Mouse (Mus musculus): ENCODE data around the gene Pm20d1.

Pm20d1 gene

DNA sequence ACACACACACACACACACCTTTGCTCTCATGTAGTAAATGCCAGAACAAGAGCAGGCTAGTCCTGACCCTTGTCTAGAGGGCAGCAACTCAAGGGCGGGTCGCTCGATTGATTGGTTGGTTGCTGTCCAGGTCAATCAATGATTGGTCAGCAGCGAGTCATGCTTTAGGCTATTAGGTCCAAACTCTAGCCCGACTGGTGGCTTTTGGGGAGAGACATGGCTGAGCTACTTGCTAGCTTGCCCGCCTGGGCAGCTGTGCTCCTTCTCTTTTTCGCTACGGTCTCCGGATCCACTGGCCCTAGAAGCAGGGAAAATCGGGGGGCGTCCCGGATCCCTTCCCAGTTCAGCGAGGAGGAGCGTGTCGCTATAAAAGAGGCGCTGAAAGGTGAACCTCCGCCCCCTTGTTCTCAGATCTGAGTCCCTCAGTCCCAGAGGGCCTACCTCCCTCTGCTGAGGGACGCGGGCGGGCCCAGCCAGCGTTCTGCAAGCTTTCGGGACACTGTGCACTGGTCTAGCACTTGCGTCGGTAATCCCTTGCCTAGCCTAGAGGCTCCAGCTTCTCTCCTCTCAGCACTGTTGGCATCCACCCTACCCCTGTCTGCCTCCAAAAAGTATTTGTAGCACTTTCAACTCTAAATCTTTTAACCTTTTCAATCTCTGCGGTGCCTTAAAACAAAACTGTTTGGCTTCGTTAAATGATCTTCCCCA is at the start of gene Pm20d1:
Pm20d1 (plus strand) TSS at position 180 of the 708 bp plus-strand sequence.
- peak; percentile 72 for DNase-seq (ENCODE audit: low read depth, low spot score)

GRCm38 (mm10) chr1:131747761-131748160 is 49.4 kb upstream of the Pm20d1 start:
- DNase-seq (ENCODE audit: low read depth, low spot score) = no peak

DNA sequence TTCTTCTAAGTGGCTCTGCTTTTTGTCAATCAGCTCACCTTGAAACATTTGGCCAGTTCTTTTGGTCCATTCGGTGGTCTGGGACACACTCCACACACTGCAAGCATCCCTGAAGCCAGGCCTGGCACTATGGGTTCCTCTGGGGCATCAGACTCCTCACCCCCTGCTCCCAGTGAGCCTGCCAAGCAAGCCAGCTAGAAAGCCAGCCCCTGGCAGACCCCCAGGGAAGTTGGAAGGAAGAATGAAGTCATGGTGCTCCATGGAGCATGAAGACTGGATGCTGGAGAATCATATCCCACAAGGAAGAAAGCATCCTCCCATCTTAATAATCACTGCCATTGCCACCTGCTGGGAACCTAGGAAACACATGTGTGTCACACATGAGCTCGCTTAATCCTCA is 48.5 kb upstream of the Pm20d1 start:
- DNase-seq (ENCODE audit: low read depth, low spot score) = no peak

DNA sequence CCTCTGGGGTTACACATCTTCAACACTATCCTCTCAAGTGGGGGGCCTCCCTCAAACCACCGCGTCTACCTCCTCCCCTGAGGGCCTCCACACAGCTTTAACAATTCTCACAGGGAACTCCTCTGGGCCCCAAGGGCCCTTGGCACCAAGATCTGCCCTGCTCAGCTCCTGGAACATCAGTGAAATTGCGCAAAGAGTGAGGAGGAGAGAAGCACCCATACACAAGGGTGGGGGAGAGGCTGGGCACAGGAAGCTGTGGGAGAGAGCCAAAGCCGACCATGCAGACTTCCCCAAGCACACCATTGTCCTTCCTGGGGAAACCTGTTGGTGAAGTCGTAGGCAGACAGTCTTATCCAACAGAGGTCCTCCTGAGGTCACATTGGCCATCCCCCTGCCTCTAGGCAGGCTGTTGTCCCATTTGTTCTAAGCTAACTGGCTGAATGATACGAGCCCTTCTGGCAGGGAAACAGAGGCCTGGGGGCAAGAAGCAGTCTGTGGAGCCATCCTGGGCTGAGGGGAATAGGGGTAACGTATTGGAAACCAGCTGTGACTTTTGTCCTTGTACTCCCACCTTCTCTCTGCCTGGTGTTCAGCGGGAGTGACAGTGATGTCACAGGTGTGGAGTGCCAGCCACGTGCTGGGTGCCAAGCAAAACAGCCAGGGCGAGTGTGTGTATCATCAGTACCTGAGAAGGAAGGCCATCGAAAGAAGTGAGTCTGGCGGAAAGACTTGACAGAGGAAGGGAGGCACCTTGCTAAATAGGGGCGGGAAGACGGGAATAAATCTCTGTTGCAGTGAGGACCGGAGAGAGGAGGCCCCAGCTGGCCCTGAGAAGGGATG is 47.3 kb upstream of the Pm20d1 start:
- DNase-seq (ENCODE audit: low read depth, low spot score) = no peak

GRCm38 (mm10) chr1:131751181-131751890 is 45.8 kb upstream of the Pm20d1 start:
- DNase-seq (ENCODE audit: low read depth, low spot score) = peak; percentile 7

DNA sequence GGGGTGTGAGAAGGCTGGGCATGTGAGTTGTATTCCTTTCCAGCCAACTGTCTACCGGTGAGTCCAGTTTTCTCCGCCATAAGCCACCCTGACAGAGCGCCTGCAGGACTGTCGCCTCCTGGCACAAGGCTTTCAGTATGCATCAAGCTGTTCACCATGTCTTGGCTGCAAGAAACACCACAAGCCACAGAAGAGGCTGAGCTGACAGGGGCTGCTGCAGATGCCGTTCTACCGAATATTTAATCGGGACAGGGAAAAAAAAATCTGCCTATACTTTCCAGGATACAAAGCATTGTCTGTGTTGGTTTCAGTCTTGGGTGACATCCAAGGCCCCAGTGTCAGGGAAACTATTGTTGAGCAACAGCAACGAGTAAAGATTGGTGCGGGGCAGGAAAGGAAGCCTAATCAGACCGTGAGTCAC is 45.3 kb upstream of the Pm20d1 start:
- DNase-seq (ENCODE audit: low read depth, low spot score) = no peak

DNA sequence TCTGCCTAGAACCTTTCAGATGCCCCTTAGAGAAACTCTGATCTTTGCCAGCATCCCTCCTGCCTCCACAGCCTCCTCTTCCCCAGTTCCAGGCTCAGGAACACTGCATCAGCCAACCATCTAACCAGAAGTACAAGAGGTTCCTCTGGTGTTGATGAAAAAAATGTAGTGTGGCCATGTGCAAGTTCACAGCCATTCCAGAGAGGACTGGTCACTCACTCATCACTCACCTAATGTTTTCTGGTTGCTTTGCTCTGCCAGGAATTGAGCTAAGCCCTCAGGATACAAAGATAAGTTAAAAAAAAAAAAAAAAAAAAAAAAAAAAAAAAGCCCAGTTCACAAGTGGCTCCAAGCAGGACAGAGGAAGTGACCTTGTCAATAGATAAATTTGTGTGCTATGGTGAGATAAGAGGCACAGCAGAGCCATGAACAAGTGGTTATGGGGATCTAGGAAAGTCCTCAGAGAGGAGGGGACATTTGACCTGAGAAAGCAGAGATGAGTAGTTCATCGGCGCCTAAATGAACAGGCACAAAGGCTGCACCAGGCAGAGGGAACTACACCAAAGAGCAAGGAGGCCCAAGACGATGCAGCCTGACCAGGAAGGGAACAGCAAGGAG is 42.9 kb upstream of the Pm20d1 start:
- no peak for DNase-seq (ENCODE audit: low read depth, low spot score)

DNA sequence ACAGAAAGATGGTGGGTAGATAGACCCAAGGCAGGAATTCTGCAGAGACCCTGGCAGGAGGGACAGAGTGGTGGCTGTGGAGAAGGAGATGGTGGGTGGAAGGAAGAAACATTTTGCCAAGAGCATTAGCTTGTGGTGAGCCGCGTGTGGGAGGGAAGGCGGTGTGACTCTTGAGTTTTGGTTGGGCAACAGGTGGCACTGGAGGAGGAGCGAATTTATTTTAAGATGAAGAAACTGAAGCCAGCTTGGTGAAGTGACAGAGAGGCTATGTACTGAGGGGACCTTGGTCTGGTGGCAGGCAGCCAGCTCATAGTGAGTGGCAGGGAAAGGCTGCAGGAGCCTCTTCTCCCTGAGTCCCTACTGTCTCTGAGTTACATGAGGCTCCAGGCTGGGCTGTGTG is 42.3 kb upstream of the Pm20d1 start:
- DNase-seq (ENCODE audit: low read depth, low spot score) = no peak

DNA sequence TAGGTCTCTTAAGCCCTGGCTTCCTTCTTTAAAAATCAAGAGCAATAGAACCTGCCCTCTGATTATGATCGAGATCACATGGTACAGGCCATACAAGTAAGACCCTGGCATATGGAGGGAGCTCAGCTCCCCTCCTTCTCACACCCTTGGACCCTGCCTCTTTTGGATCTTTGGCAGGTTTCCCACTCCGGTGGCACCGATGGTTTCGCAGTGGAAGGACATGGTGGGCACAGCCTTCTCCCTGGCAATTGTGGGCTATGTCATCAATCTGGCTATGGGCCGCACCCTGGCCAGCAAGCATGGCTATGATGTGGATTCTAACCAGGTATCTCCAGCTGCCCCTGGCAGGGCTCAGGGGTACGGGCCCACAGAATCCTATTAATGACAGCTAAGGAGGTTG is 40.0 kb upstream of the Pm20d1 start:
- DNase-seq (ENCODE audit: low read depth, low spot score) = no peak

DNA sequence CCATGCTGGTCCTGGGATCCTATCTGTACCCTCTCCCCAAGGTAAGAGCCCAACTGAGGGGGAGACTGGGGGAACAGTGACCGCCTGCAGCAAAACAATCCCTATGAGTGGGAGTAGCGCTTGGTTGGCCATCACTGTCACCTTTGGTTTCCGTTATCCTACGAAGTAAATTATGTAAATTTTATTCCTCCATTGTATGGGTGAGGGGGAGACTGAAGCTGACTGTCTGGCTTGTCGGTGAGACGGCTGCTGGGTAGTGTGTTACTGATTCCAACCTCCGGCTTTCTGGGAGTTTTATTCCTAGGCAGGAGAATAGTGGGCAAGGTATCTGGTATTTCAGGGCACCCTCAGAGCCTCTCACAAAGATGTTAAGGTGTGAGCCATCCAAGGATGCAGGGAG is 38.4 kb upstream of the Pm20d1 start:
- no peak for DNase-seq (ENCODE audit: low read depth, low spot score)

- no peak for DNase-seq (ENCODE audit: low read depth, low spot score)
Observed at GRCm38 (mm10) chr1:131759667-131760427, 37.3 kb upstream of the Pm20d1 start.

- no peak for DNase-seq (ENCODE audit: low read depth, low spot score)
Observed at GRCm38 (mm10) chr1:131760428-131760820, 36.8 kb upstream of the Pm20d1 start.

- DNase-seq (ENCODE audit: low read depth, low spot score) = no peak
Observed at GRCm38 (mm10) chr1:131761079-131761831, 35.9 kb upstream of the Pm20d1 start.

DNA sequence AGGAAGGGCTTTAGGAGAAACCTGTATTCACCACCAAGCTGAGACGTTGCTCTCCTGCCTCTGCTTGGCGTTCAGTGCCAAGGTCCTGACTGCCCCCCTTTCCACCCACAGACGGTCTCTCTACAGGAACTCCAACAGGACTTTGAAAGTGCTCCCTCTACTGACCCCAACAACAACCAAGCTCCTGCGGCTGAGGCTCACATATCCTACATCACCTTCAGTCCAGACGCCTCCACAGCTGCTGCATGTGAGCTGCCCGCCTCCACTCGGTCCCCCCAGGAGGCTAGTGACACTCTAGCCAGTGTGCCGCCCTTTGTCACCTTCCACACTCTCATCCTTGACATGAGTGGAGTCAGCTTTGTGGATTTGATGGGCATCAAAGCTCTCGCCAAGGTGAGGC is 33.5 kb upstream of the Pm20d1 start:
- DNase-seq (ENCODE audit: low read depth, low spot score) = no peak

DNA sequence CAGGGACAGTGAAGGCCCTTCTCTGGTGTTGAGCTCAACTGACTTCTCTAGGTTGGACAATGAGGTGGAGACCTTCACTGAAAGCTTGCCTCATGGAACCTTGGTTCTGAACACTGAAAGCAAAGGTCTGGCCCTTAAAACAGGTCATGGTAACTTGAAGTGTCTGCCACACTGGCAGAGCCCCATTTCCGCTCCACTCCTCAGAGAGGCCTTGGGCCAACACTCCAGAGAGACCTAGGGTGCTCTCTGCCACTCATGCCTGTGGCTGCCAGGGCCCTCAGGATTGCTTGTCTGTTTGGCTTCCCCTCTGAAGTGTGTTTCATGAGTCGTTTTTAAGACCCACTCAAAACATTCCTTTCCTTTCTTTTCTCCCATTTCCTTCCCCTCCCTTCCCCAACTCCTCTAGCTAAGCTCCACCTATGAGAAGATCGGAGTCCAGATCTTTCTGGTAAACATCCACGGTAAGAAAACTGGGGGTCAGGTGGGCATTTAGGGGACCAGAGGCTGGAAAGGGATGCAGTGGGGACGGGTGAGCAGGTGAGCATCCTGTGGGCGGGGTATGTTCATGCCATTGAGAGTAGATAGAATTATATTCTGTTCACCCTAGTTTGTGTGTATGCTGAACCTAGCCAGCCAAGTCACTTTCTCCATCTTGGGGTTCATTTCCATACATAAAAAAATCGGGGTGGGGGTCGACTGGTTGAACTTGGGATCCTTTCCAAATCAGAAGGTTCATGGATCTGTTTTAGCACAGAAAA is 32.4 kb upstream of the Pm20d1 start:
- no peak for DNase-seq (ENCODE audit: low read depth, low spot score)

DNA sequence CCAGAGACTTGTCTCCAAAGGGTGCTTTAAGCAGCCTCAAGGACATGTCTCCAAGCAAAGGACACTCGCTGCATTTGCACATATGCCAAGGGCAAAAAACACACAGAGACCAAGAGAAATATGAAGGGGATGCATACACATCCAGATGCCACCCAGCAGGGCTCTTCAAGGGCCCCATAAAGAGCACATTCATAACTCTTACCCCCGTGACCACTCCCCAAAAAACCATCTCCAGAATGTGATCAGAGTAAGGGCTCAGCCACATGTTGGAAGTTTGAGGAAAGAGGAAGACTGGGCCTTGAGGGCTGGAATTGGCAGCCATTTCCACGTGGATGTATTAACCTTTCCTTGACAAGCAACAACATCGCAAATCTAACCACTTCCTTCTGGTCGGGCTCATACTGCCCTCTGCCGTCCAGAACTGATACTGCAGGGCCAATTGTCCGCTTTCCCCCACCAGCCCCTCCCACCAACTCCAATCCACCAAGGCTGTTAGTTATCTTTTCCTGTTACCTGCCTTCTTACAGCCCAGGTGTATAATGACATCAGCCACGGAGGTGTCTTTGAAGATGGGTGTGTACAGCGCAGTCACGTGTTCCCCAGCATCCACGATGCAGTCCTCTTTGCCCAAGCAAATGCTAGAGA is 31.7 kb upstream of the Pm20d1 start:
- DNase-seq (ENCODE audit: low read depth, low spot score) = peak; percentile 83

DNA sequence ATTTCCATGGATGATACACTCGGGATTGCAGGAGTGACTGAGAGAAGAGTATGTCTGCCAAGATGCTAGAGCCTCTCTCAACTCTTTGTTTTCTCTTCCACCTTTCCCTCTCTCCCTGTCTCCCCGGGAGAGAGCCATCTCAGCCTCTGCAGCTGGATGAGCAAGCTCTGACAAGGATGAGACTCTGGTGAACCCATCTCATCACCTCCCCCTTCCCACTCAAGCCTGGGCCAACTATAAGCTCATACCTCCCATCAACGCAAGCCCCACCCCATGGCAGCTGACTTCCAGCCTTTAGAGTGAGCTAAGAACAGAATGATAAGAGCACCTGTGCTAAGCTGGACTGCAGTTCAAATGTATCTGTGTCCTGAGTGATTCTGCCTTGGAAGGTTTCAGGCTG is 27.9 kb upstream of the Pm20d1 start:
- DNase-seq (ENCODE audit: low read depth, low spot score) = no peak

- no peak for DNase-seq (ENCODE audit: low read depth, low spot score)
Observed at GRCm38 (mm10) chr1:131770656-131771055, 26.5 kb upstream of the Pm20d1 start.

DNA sequence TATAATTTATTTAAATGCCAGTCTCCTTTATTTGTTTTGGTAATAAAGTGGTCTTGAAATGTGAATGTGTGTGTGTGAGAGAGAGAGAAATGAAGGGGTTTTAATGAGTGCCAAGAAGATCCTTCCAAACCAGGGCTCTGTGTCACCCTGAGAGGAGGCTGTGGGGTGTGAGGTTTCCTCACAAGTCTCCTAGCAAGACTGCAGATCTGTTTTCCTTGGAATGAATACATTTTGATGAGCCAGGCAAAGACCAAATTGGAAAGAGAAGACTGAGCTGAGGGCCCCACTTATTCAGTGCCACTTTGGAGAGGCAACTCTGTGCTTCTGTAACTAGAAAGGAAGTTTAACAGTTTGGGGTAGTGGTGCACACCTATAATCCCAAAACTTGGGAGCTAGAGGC is 25.7 kb upstream of the Pm20d1 start:
- DNase-seq (ENCODE audit: low read depth, low spot score) = no peak

All from forelimb bud, embryonic 11.5 days (tissue).